Mouse (Mus musculus) liver, adult 2 months (tissue): Measurements from ENCODE around the gene Parvb.

Experiments
- CTCF ChIP-seq: fragments of 200-500 bp; IDR thresholded peaks from 2 replicates; pipeline ENCODE4 v1.5.1; 2011; ENCODE audit warnings: low read depth, low read length, control low read depth
- POLR2A ChIP-seq: fragments of 200-500 bp; IDR thresholded peaks from 2 replicates; pipeline ENCODE4 v1.6.1; 2011; ENCODE audit warnings: low read length, control low read depth; ENCODE audit not compliant: insufficient read depth; ENCODE audit errors: extremely low read depth

DNA sequence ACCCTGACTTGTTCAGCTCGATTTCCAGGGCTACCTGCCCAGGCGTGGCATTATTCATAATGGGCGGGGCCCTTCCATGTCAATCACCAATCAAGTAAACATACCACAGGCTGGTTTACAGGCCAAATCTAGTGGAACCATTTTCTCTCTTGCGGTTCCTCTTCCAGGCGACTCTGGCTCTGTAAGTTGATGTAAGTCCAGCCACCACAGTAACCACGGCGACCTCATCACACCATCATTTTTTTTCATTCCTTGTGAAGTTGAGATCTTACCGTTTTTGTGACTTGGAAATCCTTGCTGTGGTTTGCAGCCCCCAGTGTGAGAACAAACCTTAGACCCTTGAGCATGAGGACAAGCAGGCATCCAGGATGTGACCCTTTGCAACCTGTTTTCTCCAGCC lies 48.5 kb downstream of the Parvb start:
- TF ChIP-seq POLR2A (no peak), CTCF (no peak)
